Mouse (Mus musculus) cerebellum, adult 2 months (tissue): Measurements from ENCODE around the gene D230025D16Rik.

Experiments used
- CTCF ChIP-seq: fragments of 200-500 bp; IDR thresholded peaks from 2 replicates; pipeline ENCODE4 v1.5.1; 2011; ENCODE audit warnings: low read depth, mild to moderate bottlenecking, control low read depth, low read length, moderate library complexity, borderline replicate concordance; ENCODE audit not compliant: insufficient read depth
- POLR2A ChIP-seq: fragments of 200-500 bp; IDR thresholded peaks from 2 replicates; pipeline ENCODE4 v1.6.1; 2011; ENCODE audit warnings: low read length, control low read depth, borderline replicate concordance; ENCODE audit not compliant: insufficient read depth

DNA sequence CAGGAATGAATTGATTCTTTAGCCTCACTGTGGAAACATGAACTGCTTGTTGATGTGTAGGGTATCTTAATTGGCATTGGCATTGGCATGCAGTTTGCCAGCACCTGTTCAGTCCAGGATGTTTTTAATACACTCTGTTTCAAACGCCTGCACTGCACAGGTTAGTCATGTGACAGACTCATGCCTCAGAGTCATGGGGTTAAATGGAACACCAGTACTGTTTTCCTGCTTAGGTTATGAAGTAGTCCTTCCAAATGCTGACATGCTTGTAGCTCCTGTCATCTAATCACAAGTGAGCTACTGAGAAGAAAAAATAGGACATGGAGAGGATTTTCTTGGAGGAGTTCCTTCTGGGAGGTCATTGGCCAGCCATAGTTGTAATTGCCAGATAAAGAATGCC is 10.3 kb downstream of the D230025D16Rik start:
- no peak for TF ChIP-seq POLR2A
- no peak for TF ChIP-seq CTCF
